ENCODE assay signal across 1 mouse cellular context in the genomic region with DNA sequence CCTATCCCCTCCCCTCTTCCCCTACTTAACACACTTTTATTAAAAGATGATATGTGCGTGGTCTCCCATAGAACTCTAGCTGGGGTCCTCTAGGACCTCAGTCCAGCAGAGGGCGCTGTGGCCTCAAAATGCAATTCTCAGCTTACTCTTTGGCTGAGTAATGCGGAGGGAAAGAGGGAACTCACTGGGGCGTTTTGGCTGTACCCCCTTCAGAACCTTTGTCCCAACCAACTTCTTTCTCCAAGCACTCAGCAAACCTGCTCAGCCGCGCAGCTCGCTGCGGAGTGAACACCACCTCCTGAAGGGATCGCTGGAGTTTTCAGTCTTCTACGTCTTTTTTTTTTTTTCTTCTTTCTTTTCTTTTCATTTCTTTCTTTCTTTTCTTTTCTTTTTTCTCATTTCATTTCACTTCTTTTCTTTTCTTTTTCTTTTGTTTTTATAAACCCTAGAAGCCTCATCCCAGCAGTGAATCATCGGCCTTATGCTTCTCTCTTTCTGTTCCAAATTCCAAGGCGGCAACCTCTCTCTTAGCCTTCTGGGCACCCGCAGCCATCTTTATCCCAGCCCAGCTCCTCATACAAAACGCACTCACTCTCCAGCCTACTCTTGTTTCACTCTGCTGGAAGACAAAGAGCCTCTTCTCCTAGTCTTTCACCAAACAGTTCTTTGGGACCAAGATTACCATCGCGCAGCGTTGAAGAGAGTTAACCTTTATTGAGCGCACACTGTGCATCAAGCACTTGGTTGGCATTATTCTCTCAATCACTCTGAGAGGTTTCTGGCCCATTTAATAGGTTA.
TF ChIP-seq lines count a peak whose summit lies in the region.

No protein-coding gene starts in this region.

TF ChIP-seq in MEL, 35 proteins besides CTCF, POLR2A, EP300 and RAD21 (continued from another document):
- TF ChIP-seq CHD1 (IDR thresholded peaks at IDR 0.05; ENCODE audit: low read depth, low read length) = no peak
- no peak for TF ChIP-seq GATA1 (IDR thresholded peaks at IDR 0.05; ENCODE audit: low read depth, low read length)
- no peak for TF ChIP-seq ZKSCAN1 (IDR thresholded peaks at IDR 0.05; ENCODE audit: low read depth, low read length)
TF ChIP-seq in MEL: peak in this region for 8.
